Mouse (Mus musculus): ENCODE measurements around the gene Isoc2a. TPM values are rescaled to one million over a fixed set of nuclear protein-coding genes. Genes with fewer than 3 reads are reported as not detected.
"Not testable (repeated sequence)": the region's sequence is repeated elsewhere in the genome, so short reads cannot be mapped to it uniquely, and the experiment has no call there.

The Isoc2a gene
- polyA plus RNA-seq, 1 experiment from 2014 or later = 0.88 TPM

GRCm38 (mm10) chr7:4856508-4856907, 20.4 kb upstream of the Isoc2a start:
- Histone ChIP-seq H3K36me3 (ENCODE audit: insufficient read depth) (no peaks in the 10 kb centered on the region), H3K4me1 (ENCODE audit: insufficient read depth) (no peaks in the 10 kb centered on the region), H3K4me3 (ENCODE audit: low read depth, low read length) (no peak overlapping the region), H3K9me3 (ENCODE audit: low read depth, low read length) (no peaks in the 10 kb centered on the region), H3K27ac (ENCODE audit: low read depth) (no peak overlapping the region), H3K27me3 (ENCODE audit: insufficient read depth, low read length) (no peaks in the 10 kb centered on the region), H3K9ac (no peak overlapping the region), H3K4me2 (no peak overlapping the region)
- ATAC-seq (ENCODE audit: insufficient read depth) = no peak
- TF ChIP-seq CTCF (IDR thresholded peaks at IDR 0.05; ENCODE audit: low read depth) = no peak
- DNase-seq = no peak
- 86% methylated on average over 9 of the region's 9 CpGs for WGBS

GRCm38 (mm10) chr7:4857321-4857720, 19.6 kb upstream of the Isoc2a start:
- H3K27ac ChIP-seq (ENCODE audit: low read depth) = no peak overlapping the region
- no peaks in the 10 kb centered on the region for H3K9me3 ChIP-seq (ENCODE audit: low read depth, low read length)
- no peaks in the 10 kb centered on the region for H3K27me3 ChIP-seq (ENCODE audit: insufficient read depth, low read length)
- no peak for ATAC-seq (ENCODE audit: insufficient read depth)
- WGBS = 58% methylated on average over 7 of the region's 7 CpGs
- no peak for TF ChIP-seq CTCF (IDR thresholded peaks at IDR 0.05; ENCODE audit: low read depth)
- no peak overlapping the region for H3K4me2 ChIP-seq
- no peaks in the 10 kb centered on the region for H3K4me1 ChIP-seq (ENCODE audit: insufficient read depth)
- no peaks in the 10 kb centered on the region for H3K36me3 ChIP-seq (ENCODE audit: insufficient read depth)
- H3K9ac ChIP-seq = no peak overlapping the region
- no peak for DNase-seq
- H3K4me3 ChIP-seq (ENCODE audit: low read depth, low read length) = no peak overlapping the region

- H3K4me2 ChIP-seq = no peak overlapping the region
- 26% methylated on average over 12 of the region's 12 CpGs for WGBS
- H3K9me3 ChIP-seq (ENCODE audit: low read depth, low read length) = no peaks in the 10 kb centered on the region
- no peak overlapping the region for H3K9ac ChIP-seq
- no peak for ATAC-seq (ENCODE audit: insufficient read depth)
- no peak for TF ChIP-seq CTCF (IDR thresholded peaks at IDR 0.05; ENCODE audit: low read depth)
- no peak overlapping the region for H3K27ac ChIP-seq (ENCODE audit: low read depth)
- no peak for DNase-seq
- H3K36me3 ChIP-seq (ENCODE audit: insufficient read depth) = no peaks in the 10 kb centered on the region
- no peaks in the 10 kb centered on the region for H3K27me3 ChIP-seq (ENCODE audit: insufficient read depth, low read length)
- no peaks in the 10 kb centered on the region for H3K4me1 ChIP-seq (ENCODE audit: insufficient read depth)
- no peak overlapping the region for H3K4me3 ChIP-seq (ENCODE audit: low read depth, low read length)
These were observed 17.5 kb upstream of the Isoc2a start for GRCm38 (mm10) chr7:4859418-4859978.

- H3K4me3 ChIP-seq (ENCODE audit: low read depth, low read length); DNase-seq; H3K27me3 ChIP-seq (ENCODE audit: insufficient read depth, low read length); H3K27ac ChIP-seq (ENCODE audit: low read depth); H3K9me3 ChIP-seq (ENCODE audit: low read depth, low read length); H3K4me2 ChIP-seq; H3K36me3 ChIP-seq (ENCODE audit: insufficient read depth); H3K9ac ChIP-seq; H3K4me1 ChIP-seq (ENCODE audit: insufficient read depth); ATAC-seq (ENCODE audit: insufficient read depth): not testable (repeated sequence)
- WGBS = 77% methylated on average over 3 of the region's 3 CpGs
These were observed 16.0 kb upstream of the Isoc2a start for GRCm38 (mm10) chr7:4860926-4861325.

GRCm38 (mm10) chr7:4863041-4863440, 13.9 kb upstream of the Isoc2a start:
- no peak for ATAC-seq (ENCODE audit: insufficient read depth)
- no peak for TF ChIP-seq CTCF (IDR thresholded peaks at IDR 0.05; ENCODE audit: low read depth)
- Histone ChIP-seq H3K9me3 (ENCODE audit: low read depth, low read length) (no peaks in the 10 kb centered on the region), H3K27me3 (ENCODE audit: insufficient read depth, low read length) (no peaks in the 10 kb centered on the region), H3K27ac (ENCODE audit: low read depth) (peak overlapping the region; percentile 65; the same call in 1 of the 2 replicates), H3K4me1 (ENCODE audit: insufficient read depth) (0 out of 2 replicates have a peak, but pooled peaks cover 3% of the 10 kb centered on the region), H3K4me3 (ENCODE audit: low read depth, low read length) (no peak overlapping the region), H3K4me2 (no peak overlapping the region), H3K9ac (no peak overlapping the region), H3K36me3 (ENCODE audit: insufficient read depth) (no peaks in the 10 kb centered on the region)
- peak; percentile 89 for DNase-seq
- 28% methylated on average over 1 of the region's 1 CpGs for WGBS

- WGBS = 74% methylated on average over 7 of the region's 7 CpGs
- H3K4me1 ChIP-seq (ENCODE audit: insufficient read depth) = 0 out of 2 replicates have a peak, but pooled peaks cover 3% of the 10 kb centered on the region
- no peak overlapping the region for H3K4me3 ChIP-seq (ENCODE audit: low read depth, low read length)
- no peaks in the 10 kb centered on the region for H3K27me3 ChIP-seq (ENCODE audit: insufficient read depth, low read length)
- H3K36me3 ChIP-seq (ENCODE audit: insufficient read depth) = no peaks in the 10 kb centered on the region
- no peaks in the 10 kb centered on the region for H3K9me3 ChIP-seq (ENCODE audit: low read depth, low read length)
- H3K9ac ChIP-seq = no peak overlapping the region
- H3K27ac ChIP-seq (ENCODE audit: low read depth) = peak overlapping the region; percentile 65; the same call in 1 of the 2 replicates
- no peak for TF ChIP-seq CTCF (IDR thresholded peaks at IDR 0.05; ENCODE audit: low read depth)
- no peak overlapping the region for H3K4me2 ChIP-seq
- ATAC-seq (ENCODE audit: insufficient read depth) (no peak), DNase-seq (no peak)
These were observed 13.3 kb upstream of the Isoc2a start for GRCm38 (mm10) chr7:4863541-4864080.

GRCm38 (mm10) chr7:4864130-4864845, 12.7 kb upstream of the Isoc2a start:
- no peak for ATAC-seq (ENCODE audit: insufficient read depth)

More at GRCm38 (mm10) chr7:4864130-4864845, 12.7 kb upstream of the Isoc2a start:
- Histone ChIP-seq H3K27me3 (ENCODE audit: insufficient read depth, low read length) (no peaks in the 10 kb centered on the region), H3K36me3 (ENCODE audit: insufficient read depth) (no peaks in the 10 kb centered on the region), H3K27ac (ENCODE audit: low read depth) (0 out of 2 replicates have a peak overlapping the region, but pooled peaks have one; percentile 65), H3K4me1 (ENCODE audit: insufficient read depth) (0 out of 2 replicates have a peak, but pooled peaks cover 3% of the 10 kb centered on the region), H3K4me2 (no peak overlapping the region), H3K4me3 (ENCODE audit: low read depth, low read length) (no peak overlapping the region), H3K9ac (no peak overlapping the region), H3K9me3 (ENCODE audit: low read depth, low read length) (no peaks in the 10 kb centered on the region)
- WGBS = 79% methylated on average over 5 of the region's 5 CpGs
- TF ChIP-seq CTCF (IDR thresholded peaks at IDR 0.05; ENCODE audit: low read depth) = no peak
- no peak for DNase-seq

Data from lung, embryonic 14.5 days (tissue).